Mouse (Mus musculus) kidney, embryonic 14.5 days (tissue): ENCODE measurements at regions not wholly inside any gene's neighbourhood (a gene's known extent, or its start where the extent isn't known, plus 50 kb on each side); places are given as distances from the start of the nearest gene placed in this dataset.

ENCODE experiments used
- ATAC-seq: fragments of 200-750 bp; cut with Nextera tagmentation; 2 replicates; pipeline ENCODE4 v1.8.0; 2017; ENCODE audit warnings: moderate number of reproducible peaks, mild to moderate bottlenecking, moderate TSS enrichment, moderate library complexity; ENCODE audit not compliant: low FRiP score, low TSS enrichment
- H3K27ac ChIP-seq: fragments of 300-500 bp; sonication (generic); 2 replicates; pipeline ENCODE4 v1.5.1; 2014; ENCODE audit warnings: low read depth, mild to moderate bottlenecking, low read length, moderate library complexity, mixed read lengths
- H3K27me3 ChIP-seq: fragments of 300-500 bp; sonication (generic); 2 replicates; pipeline ENCODE4 v1.6.1; 2014; ENCODE audit warnings: mild to moderate bottlenecking, low read length; ENCODE audit not compliant: control insufficient read depth, insufficient read depth
- H3K36me3 ChIP-seq: fragments of 300-500 bp; sonication (generic); 2 replicates; pipeline ENCODE4 v1.6.1; 2014; ENCODE audit warnings: low read length, mixed read lengths; ENCODE audit not compliant: control insufficient read depth, insufficient read depth
- H3K4me1 ChIP-seq: fragments of 300-500 bp; sonication (generic); 2 replicates; pipeline ENCODE4 v1.6.1; 2014; ENCODE audit warnings: low read length, mixed read lengths; ENCODE audit not compliant: control insufficient read depth, insufficient read depth
- H3K4me2 ChIP-seq: fragments of 300-500 bp; sonication (generic); replicated peaks from 2 replicates; pipeline ENCODE4 v1.6.1; 2014; ENCODE audit warnings: low read depth, mild to moderate bottlenecking, low read length
- H3K4me3 ChIP-seq: fragments of 300-500 bp; sonication (generic); 2 replicates; pipeline ENCODE4 v1.5.1; 2014; ENCODE audit warnings: mild to moderate bottlenecking, low read length
- H3K9ac ChIP-seq: fragments of 300-500 bp; sonication (generic); 2 replicates; pipeline ENCODE4 v1.6.1; 2014; ENCODE audit warnings: low read depth, mild to moderate bottlenecking, low read length, moderate library complexity
- H3K9me3 ChIP-seq: fragments of 300-500 bp; sonication (generic); 2 replicates; pipeline ENCODE4 v1.6.1; 2016; ENCODE audit warnings: low read length; ENCODE audit not compliant: control insufficient read depth
- WGBS: fragments of 180-500 bp; shearing (Covaris S2); extraction: QIAGEN DNeasy Blood & Tissue Kit; methylation state at CpG from one replicate; pipeline ENCODE4 v1.1.7; 2014; 5-methylcytosine and 5-hydroxymethylcytosine counted together

DNA sequence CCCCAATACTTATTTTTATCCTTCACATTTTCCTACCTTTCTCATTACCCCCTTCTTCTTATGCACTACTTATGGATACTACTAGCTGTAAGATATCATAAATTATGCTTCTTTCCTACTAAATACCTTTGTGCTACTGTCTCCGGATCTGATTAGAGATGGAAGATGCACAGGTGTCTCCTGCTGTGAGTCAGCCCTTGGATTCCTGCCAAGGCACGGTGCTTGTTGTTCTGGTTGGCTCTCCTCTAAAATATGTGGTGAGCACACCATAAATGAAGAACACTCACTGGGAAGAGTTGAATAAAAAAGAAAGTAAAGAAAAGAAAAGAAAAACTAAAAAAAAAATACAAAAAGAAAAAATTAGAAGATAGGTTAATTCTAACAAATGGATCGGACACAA lies 181.5 kb upstream of the Tnc start:
- no peaks in the 10 kb centered on the region for H3K4me1 ChIP-seq
- H3K27ac ChIP-seq = no peak overlapping the region
- H3K4me3 ChIP-seq = no peak overlapping the region
- no peaks in the 10 kb centered on the region for H3K9me3 ChIP-seq
- WGBS = 71% methylated on average over 3 of the region's 3 CpGs
- H3K4me2 ChIP-seq = no peak overlapping the region
- no peak overlapping the region for H3K9ac ChIP-seq
- H3K36me3 ChIP-seq = no peaks in the 10 kb centered on the region
- H3K27me3 ChIP-seq = no peaks in the 10 kb centered on the region
- no peak for ATAC-seq

DNA sequence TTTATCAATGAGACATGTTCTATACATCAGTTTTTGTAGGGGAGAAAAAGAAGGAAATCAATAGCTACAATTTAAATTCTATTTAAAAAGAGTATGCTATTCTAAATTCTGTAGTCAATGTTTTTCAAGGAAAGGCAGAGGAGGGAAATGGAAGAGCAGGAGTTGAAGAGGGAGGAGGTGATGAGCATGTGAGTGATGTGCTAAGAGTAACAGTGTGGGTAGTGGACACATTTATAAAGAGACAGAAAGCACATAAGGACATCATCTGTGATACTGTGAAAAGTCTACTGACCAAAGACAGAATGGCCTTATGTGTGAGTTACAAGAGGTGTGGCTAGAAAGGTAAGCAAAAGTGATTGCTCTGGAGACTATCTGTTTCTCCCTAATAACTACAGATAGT lies 179.8 kb upstream of the Tnc start:
- Histone ChIP-seq H3K4me2 (no peak overlapping the region), H3K27me3 (no peaks in the 10 kb centered on the region), H3K9ac (no peak overlapping the region), H3K27ac (no peak overlapping the region), H3K9me3 (no peaks in the 10 kb centered on the region), H3K4me1 (no peaks in the 10 kb centered on the region), H3K36me3 (no peaks in the 10 kb centered on the region), H3K4me3 (no peak overlapping the region)
- no peak for ATAC-seq

DNA sequence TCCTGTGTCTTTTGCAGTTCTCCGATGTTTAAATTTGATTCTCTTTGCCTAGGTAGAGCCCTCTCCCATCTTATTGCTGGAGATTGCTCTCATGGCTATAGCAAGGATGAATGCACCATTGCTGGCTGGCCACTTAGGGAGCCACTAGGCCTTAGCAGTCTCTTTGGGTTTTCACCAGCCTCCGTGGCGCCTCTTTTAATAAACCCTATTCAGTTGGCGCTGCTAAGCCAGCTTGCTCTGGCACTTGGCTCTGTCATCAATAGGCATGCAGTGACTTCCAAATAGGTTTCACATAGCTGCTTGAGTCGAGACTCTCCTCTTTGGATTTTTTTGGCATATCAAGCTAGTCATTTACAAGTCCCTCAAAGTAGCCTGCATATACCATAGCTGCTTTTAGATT lies 178.1 kb upstream of the Tnc start:
- Histone ChIP-seq H3K9ac (no peak overlapping the region), H3K4me3 (no peak overlapping the region), H3K27ac (no peak overlapping the region), H3K4me1 (no peaks in the 10 kb centered on the region), H3K4me2 (no peak overlapping the region), H3K9me3 (no peaks in the 10 kb centered on the region), H3K36me3 (no peaks in the 10 kb centered on the region), H3K27me3 (no peaks in the 10 kb centered on the region)
- no peak for ATAC-seq
- 94% methylated on average over 5 of the region's 5 CpGs for WGBS

DNA sequence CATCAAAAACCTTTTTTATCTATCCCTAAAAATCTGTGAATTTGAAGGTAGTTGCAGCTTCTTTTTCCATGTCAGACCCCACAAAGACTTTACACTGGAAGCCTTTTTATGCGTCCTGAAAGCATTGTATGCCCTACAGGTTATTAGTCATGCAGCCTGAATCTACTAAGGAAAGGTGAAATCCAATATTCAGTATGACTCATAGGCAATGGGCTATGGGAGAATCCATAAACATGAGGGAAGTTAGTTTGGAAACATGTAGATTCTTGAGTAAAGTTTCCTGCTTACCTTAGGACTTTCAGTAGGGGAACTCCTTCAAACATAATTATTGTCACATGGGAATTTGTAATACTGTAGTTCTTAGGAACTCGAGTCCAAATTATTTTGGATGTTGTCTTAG lies 173.0 kb upstream of the Tnc start:
- Histone ChIP-seq H3K9me3 (no peaks in the 10 kb centered on the region), H3K4me1 (no peaks in the 10 kb centered on the region), H3K4me2 (no peak overlapping the region), H3K27ac (no peak overlapping the region), H3K27me3 (no peaks in the 10 kb centered on the region), H3K9ac (no peak overlapping the region), H3K36me3 (no peaks in the 10 kb centered on the region), H3K4me3 (no peak overlapping the region)
- 79% methylated on average over 2 of the region's 2 CpGs for WGBS
- ATAC-seq = no peak

DNA sequence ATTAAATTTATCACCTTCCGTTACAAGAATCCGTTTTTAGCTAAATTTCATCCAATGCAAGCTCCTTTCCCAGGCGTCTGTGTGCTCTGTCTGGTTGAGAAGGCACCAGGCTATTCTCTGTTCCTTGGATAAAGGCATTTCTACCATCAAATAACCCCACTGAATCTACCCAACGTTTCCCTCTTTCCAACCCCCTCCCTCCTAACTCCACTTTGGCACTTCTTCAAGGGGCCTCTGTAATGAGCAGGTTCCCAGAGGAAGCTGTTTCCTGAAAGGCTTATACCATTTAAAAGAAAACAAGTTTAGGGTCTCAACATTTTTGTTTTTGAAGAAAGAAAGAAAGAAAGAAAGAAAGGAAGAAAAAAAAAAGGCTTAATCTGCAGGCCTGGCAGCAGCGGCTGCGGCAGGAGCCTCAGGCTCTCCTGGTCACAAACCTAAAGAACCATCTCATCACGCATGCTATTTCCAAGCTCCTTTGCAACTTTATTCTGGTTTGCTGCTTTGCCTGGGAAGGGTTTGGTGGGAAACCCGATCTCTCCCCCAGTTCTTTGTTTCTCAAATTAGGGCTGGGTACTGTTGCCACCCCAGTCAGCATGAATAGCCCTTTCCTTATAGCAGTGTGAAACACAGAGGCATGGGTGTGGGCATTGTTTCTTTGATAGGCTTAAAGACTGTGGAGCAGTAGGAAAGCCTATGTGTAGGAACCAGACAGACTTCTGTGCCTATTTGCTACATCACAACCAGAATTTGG lies 160.5 kb upstream of the Tnc start:
- Histone ChIP-seq H3K9me3 (no peaks in the 10 kb centered on the region; the same call in 1 of the 2 replicates), H3K27me3 (no peaks in the 10 kb centered on the region), H3K4me3 (no peak overlapping the region), H3K36me3 (no peaks in the 10 kb centered on the region), H3K4me1 (no peaks in the 10 kb centered on the region), H3K27ac (no peak overlapping the region), H3K9ac (no peak overlapping the region), H3K4me2 (no peak overlapping the region)
- ATAC-seq = no peak
- WGBS = 49% methylated on average over 8 of the region's 8 CpGs

DNA sequence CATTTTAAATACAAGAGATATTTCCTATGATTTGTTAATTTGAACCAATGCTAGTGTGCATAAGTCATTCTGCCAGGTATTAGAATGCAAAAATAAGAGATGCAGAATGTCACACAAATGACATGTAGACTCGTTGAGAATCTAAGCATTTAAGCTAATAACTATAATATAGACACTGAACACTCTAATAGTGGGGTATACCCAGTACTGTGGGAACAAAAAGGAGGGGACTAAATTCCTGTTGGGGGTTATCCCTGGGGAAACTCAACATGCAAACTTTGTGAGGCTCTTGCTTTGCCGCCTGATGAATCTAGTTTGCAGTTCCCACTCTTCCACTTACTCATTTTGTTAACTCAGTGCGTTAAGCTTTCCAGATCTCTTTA lies 154.0 kb upstream of the Tnc start:
- Histone ChIP-seq H3K9me3 (no peaks in the 10 kb centered on the region; the same call in 1 of the 2 replicates), H3K27me3 (no peaks in the 10 kb centered on the region), H3K9ac (no peak overlapping the region), H3K36me3 (no peaks in the 10 kb centered on the region), H3K4me1 (no peaks in the 10 kb centered on the region), H3K4me2 (no peak overlapping the region), H3K27ac (no peak overlapping the region), H3K4me3 (no peak overlapping the region)
- 91% methylated on average over 3 of the region's 3 CpGs for WGBS
- no peak for ATAC-seq

DNA sequence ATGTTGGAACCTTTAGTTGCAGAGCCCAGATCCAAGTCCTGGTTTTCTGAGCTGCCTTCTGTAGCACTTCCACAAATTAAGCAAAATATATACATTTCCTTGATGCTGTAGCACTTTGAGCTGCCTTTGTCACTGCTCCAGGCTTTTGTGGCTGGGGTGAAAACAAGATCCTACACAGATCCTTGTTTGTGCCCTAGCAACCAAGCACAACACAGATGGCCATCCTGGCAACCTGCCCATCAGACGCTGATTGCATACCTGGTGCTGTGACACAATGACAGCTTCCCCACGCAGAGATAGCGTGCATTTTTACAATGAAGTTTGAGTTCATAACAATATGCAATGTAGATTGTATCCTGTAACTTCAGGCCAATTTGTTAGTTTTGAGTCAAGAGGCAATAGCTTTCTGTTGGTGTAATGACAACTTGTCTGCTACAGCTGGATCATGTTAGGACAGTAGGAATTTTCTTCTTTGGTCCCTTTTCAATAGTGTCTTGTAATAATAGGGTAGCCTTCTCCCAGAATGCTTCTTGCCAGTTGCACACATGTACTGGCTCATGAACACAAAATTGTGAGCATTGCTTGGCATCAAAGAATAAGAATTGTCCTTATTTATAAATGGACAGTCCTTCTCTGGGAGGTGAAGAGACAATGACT lies 153.5 kb upstream of the Tnc start:
- ATAC-seq = no peak
- Histone ChIP-seq H3K4me3 (no peak overlapping the region), H3K27ac (no peak overlapping the region), H3K4me2 (no peak overlapping the region), H3K9ac (no peak overlapping the region), H3K27me3 (no peaks in the 10 kb centered on the region), H3K9me3 (no peaks in the 10 kb centered on the region; the same call in 1 of the 2 replicates), H3K36me3 (no peaks in the 10 kb centered on the region), H3K4me1 (no peaks in the 10 kb centered on the region)
- WGBS = 79% methylated on average over 3 of the region's 3 CpGs

DNA sequence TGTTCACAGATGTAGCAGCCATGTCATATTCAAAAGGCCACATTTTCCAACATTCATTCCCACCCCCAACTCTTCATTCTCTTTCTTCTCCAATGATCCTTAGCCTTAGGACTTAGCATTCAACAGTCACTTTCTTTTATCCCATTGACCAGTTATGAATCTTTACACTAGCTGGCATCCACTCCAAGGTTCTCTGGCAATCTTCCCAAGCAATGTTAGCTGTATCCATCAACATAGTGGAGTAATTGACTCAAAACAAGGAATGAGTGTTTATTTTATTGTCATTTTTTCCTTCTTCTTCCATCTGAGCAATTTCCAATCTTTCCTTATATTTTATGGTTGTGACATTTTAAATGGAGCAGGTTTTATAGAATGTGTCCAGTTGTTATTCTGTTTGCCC lies 138.2 kb upstream of the Tnc start:
- Histone ChIP-seq H3K36me3 (no peaks in the 10 kb centered on the region), H3K27me3 (no peaks in the 10 kb centered on the region), H3K9me3 (no peaks in the 10 kb centered on the region), H3K4me2 (no peak overlapping the region), H3K27ac (no peak overlapping the region), H3K4me1 (no peaks in the 10 kb centered on the region), H3K4me3 (no peak overlapping the region), H3K9ac (no peak overlapping the region)
- ATAC-seq = no peak

DNA sequence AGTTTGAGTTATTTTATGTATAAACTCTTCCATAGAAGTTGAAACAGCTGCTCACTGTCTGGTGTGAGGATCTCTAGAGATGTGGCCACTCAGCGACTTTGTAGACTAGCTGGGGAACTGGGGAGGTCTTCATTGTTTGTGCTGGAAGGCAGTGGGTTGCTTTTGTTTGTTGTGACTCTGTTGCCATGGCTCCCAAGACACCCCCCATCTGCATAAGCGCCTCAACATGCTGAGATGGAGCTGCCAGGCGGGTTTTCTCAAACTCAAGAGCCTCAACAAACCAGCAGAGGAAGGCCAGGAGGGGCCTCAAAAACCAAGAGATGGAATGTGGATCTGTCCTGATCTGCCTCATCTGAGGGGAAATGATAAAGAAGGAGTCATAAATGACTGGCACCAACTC lies 129.1 kb upstream of the Tnc start:
- no peaks in the 10 kb centered on the region for H3K27me3 ChIP-seq
- no peaks in the 10 kb centered on the region for H3K9me3 ChIP-seq
- no peaks in the 10 kb centered on the region for H3K36me3 ChIP-seq
- no peak overlapping the region for H3K4me3 ChIP-seq
- H3K27ac ChIP-seq = no peak overlapping the region
- 42% methylated on average over 3 of the region's 3 CpGs for WGBS
- H3K4me2 ChIP-seq = no peak overlapping the region
- no peak overlapping the region for H3K9ac ChIP-seq
- ATAC-seq = peak; percentile 62; the same call in 1 of the 2 replicates
- H3K4me1 ChIP-seq = 0 out of 2 replicates have a peak, but pooled peaks cover 2% of the 10 kb centered on the region
